Mouse (Mus musculus) olfactory bulb, adult 2 months (tissue): Measurements from ENCODE around the gene Trim45.

Source experiments
- CTCF ChIP-seq: fragments of 200-500 bp; IDR thresholded peaks from 2 replicates; pipeline ENCODE4 v1.5.1; 2012; ENCODE audit warnings: low read depth, mild to moderate bottlenecking, low read length, moderate library complexity; ENCODE audit not compliant: insufficient read depth
- POLR2A ChIP-seq: fragments of 200-500 bp; IDR thresholded peaks from 2 replicates; pipeline ENCODE4 v1.6.1; 2012; ENCODE audit warnings: mild to moderate bottlenecking, low read depth, low read length, moderate library complexity; ENCODE audit not compliant: insufficient read depth

- TF ChIP-seq CTCF (no peak), POLR2A (no peak)
Observed at GRCm38 (mm10) chr3:100906128-100906527, 15.9 kb upstream of the Trim45 start.
